Mouse (Mus musculus) liver, embryonic 14.5 days (tissue): Measurements from ENCODE around the gene Nup85. TPM values are rescaled to one million over a fixed set of nuclear protein-coding genes. Genes with fewer than 3 reads are reported as not detected.
"Not testable (repeated sequence)": the region's sequence is repeated elsewhere in the genome, so short reads cannot be mapped to it uniquely, and the experiment has no call there.

Experiments used
- ATAC-seq: fragments of 200-750 bp; cut with Nextera tagmentation; 2 replicates; pipeline ENCODE4 v1.8.0; 2017; ENCODE audit warnings: moderate number of reproducible peaks, mild to moderate bottlenecking, moderate library complexity; ENCODE audit not compliant: insufficient read depth
- DNase-seq, 3 experiments: peaks; one replicate each; pipeline ENCODE4 v3.0.0-alpha.2; 2012 to 2013; ENCODE audit warnings: low read depth in 3 of 3, low spot score in 3 of 3
- H3K27ac ChIP-seq: fragments of 300-500 bp; sonication (generic); 2 replicates; pipeline ENCODE4 v1.5.1; 2014; ENCODE audit warnings: moderate library complexity, mild to moderate bottlenecking, control low read depth, inconsistent platforms
- H3K27me3 ChIP-seq: fragments of 300-500 bp; sonication (generic); 2 replicates; pipeline ENCODE4 v1.6.1; 2014; ENCODE audit warnings: mild to moderate bottlenecking, low read length, moderate library complexity; ENCODE audit not compliant: control insufficient read depth, insufficient read depth
- H3K36me3 ChIP-seq: fragments of 300-500 bp; sonication (generic); replicated peaks from 2 replicates; pipeline ENCODE4 v1.6.1; 2014; ENCODE audit warnings: low read depth; ENCODE audit not compliant: control insufficient read depth, insufficient read depth
- H3K4me1 ChIP-seq, 2 experiments: fragments of 200-500 bp in 1 of 2; fragments of 300-500 bp in 1 of 2; sonication (generic) in 1 of 2; replicated peaks; 2 replicates each; pipeline ENCODE4 v1.6.1; 2012 to 2014; ENCODE audit warnings: antibody characterized with exemption in 1 of 2, inconsistent platforms in 1 of 2, low read length in 1 of 2; ENCODE audit not compliant: control insufficient read depth in 2 of 2, insufficient read depth in 2 of 2
- H3K4me2 ChIP-seq: fragments of 300-500 bp; sonication (generic); 2 replicates; pipeline ENCODE4 v1.6.1; 2014; ENCODE audit warnings: low read depth, mild to moderate bottlenecking, control low read depth, moderate library complexity
- H3K4me3 ChIP-seq, 2 experiments: fragments of 200-500 bp in 1 of 2; fragments of 300-500 bp in 1 of 2; sonication (generic) in 1 of 2; 2 replicates each; pipeline ENCODE4 v1.5.1; 2012 to 2014; ENCODE audit warnings: low read depth in 2 of 2, low read length in 2 of 2, mild to moderate bottlenecking in 2 of 2, control low read depth in 1 of 2, inconsistent platforms in 1 of 2, moderate library complexity in 1 of 2; ENCODE audit not compliant: insufficient read depth in 1 of 2
- H3K9ac ChIP-seq: fragments of 300-500 bp; sonication (generic); replicated peaks from 2 replicates; pipeline ENCODE4 v1.6.1; 2014; ENCODE audit warnings: mild to moderate bottlenecking, control low read depth, moderate library complexity
- H3K9me3 ChIP-seq: fragments of 300-500 bp; sonication (generic); 2 replicates; pipeline ENCODE4 v1.6.1; 2016; ENCODE audit warnings: low read length, mixed read lengths; ENCODE audit not compliant: control insufficient read depth
- CTCF ChIP-seq: IDR thresholded peaks from 2 replicates; pipeline ENCODE4 v1.5.1; 2016; ENCODE audit warnings: antibody characterized with exemption, low read depth, control low read depth
- EP300 ChIP-seq: IDR thresholded peaks from 2 replicates; pipeline ENCODE4 v1.6.1; 2016; ENCODE audit warnings: antibody characterized with exemption, low read depth
- WGBS: fragments of 180-500 bp; shearing (Covaris S2); extraction: QIAGEN DNeasy Blood & Tissue Kit; methylation state at CpG from one replicate; pipeline ENCODE4 v1.1.7; 2014; ENCODE audit not compliant: insufficient replicate concordance; 5-methylcytosine and 5-hydroxymethylcytosine counted together
- polyA plus RNA-seq, 2 experiments: library from polyadenylated mRNA; depleted of rRNA in 1 of 2; stranded (reverse) in 1 of 2; unstranded in 1 of 2; fragments of >200 nt; fragmentation: Nextera tagmentation in 1 of 2; extraction: Ambion mirVana in 1 of 2; gene quantifications; 2 replicates each; pipeline versions ENCODE4 v1.2.1 to v1.2.3; 2012 to 2014

Nup85 gene
- polyA plus RNA-seq, 2 experiments: 109 to 118 TPM

DNA sequence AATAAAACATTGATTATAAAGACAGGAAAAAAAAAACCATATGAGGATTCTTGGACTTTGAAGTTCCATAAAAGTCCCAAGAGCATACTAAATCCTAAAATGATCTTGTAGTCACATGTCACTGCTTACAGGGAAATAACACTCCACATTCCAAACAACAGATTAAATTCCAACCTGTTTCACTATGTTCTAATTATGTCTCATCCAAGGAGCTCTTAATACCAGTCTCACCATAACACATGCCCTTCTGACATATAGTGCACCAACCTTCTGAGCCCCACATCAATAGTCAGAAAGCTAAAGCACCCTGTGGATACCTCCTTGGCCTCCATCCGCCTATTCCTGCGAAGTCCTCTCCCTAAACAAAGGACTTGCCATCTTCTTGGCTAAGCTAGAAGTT is 44.0 kb upstream of the Nup85 start:
- WGBS: 93% methylated on average over 2 of the region's 2 CpGs
- Histone ChIP-seq H3K9me3 (no peaks in the 10 kb centered on the region), H3K4me1 (peaks cover 0 to under 1% of the 10 kb centered on the region in 2 experiments; a peak in 2 of 4 replicates), H3K36me3 (peaks cover 23% of the 10 kb centered on the region), H3K27me3 (no peaks in the 10 kb centered on the region), H3K4me3 (no peak overlapping the region), H3K27ac (no peak overlapping the region), H3K4me2 (no peak overlapping the region), H3K9ac (no peak overlapping the region)
- ATAC-seq: no peak
- no peak for TF ChIP-seq CTCF
- no peak for TF ChIP-seq EP300
- DNase-seq: no peak

DNA sequence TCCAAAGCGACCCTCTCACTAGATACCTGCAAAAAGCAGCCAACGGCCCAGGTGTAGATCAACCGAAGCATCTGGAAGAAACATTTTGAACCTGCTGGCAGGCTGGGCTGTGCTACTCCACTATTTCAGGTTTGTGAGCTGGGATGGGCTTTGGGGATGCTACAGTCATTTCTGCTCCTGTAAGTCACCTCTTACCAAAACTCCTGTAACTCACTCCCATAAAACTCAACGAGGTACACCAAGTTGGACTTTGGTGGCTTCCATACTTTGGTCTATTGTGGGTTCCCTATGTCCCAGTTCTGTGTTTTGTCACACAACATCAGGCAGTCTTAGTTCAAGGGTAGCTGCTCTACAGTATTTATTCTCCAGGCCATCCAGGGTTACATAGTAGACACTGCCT is 43.2 kb upstream of the Nup85 start:
- no peak overlapping the region for H3K27ac ChIP-seq
- no peaks in the 10 kb centered on the region for H3K4me1 ChIP-seq
- no peak overlapping the region for H3K4me3 ChIP-seq
- H3K27me3 ChIP-seq: no peaks in the 10 kb centered on the region
- 67% methylated on average over 4 of the region's 4 CpGs for WGBS
- H3K9me3 ChIP-seq: no peaks in the 10 kb centered on the region
- TF ChIP-seq EP300 (no peak), CTCF (no peak)
- no peak for DNase-seq
- ATAC-seq: no peak
- no peak overlapping the region for H3K4me2 ChIP-seq
- H3K9ac ChIP-seq: no peak overlapping the region
- H3K36me3 ChIP-seq: peaks cover 32% of the 10 kb centered on the region

DNA sequence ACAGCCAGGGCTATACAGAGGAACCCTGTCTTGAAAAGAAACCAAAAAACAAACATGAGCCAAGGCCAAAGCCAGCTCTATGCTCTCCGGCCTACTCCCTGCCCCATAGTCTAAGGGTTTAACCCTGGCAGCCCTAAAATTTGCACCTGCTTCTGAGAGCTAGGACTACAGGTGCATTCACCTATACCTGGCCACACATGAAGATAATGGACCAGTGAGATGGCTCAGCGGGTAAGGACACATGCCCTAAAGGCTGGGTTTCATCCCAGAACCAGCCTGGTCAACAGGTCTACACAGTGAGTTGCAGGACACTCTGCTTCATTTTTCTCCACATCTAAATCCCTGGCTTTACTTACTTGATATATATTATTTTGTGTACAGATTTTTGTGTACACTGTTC is 42.0 kb upstream of the Nup85 start:
- no peaks in the 10 kb centered on the region for H3K27me3 ChIP-seq
- peaks cover 44% of the 10 kb centered on the region for H3K36me3 ChIP-seq
- H3K27ac ChIP-seq: no peak overlapping the region
- DNase-seq: no peak
- TF ChIP-seq EP300 (no peak), CTCF (no peak)
- ATAC-seq: no peak
- H3K4me2 ChIP-seq: no peak overlapping the region
- WGBS: 88% methylated on average over 2 of the region's 2 CpGs
- no peaks in the 10 kb centered on the region for H3K9me3 ChIP-seq
- H3K4me1 ChIP-seq: no peaks in the 10 kb centered on the region
- no peak overlapping the region for H3K9ac ChIP-seq
- no peak overlapping the region for H3K4me3 ChIP-seq

DNA sequence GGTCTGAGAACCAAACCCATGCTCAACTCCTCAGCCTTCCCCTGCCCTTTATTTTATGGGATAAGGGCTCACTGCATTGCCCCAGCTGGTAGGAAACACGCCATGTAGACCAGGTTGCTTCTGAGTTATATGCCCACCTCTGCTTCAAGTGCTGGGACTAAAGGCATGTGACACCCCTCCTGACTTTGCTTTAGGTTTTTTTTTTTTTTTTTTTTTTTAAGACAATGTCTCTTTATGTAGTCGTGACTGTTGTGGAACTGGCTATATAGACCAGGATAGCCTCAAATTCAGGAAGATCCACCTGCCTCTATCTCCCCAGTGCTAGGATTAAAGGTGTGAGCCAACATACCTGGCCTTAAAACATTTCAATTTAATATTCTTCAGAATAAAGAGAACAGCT is 41.5 kb upstream of the Nup85 start:
- H3K27ac ChIP-seq: no peak overlapping the region
- no peak overlapping the region for H3K4me3 ChIP-seq
- no peaks in the 10 kb centered on the region for H3K4me1 ChIP-seq
- DNase-seq (no peak), ATAC-seq (no peak)
- TF ChIP-seq EP300 (no peak), CTCF (no peak)
- H3K9ac ChIP-seq: no peak overlapping the region
- H3K4me2 ChIP-seq: no peak overlapping the region
- H3K27me3 ChIP-seq: no peaks in the 10 kb centered on the region
- 80% methylated on average over 2 of the region's 2 CpGs for WGBS
- peaks cover 48% of the 10 kb centered on the region for H3K36me3 ChIP-seq
- H3K9me3 ChIP-seq: no peaks in the 10 kb centered on the region

DNA sequence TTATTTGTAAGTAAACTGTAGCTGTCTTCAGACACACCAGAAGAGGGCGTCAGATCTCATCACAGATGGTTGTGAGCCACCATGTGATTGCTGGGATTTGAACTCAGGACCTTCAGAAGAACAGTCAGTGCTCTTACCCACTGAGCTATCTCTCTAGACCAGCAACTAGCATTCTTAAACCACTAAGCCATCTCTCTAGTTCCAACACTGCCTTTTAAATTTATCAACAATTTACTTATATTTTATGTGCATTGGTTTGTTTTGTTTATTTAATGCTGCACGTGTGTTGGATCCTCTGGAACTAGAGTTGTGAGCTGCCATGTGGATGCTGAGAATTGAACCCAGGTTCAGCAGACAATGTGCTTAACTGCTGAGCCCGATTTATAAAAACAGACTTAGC is 37.8 kb upstream of the Nup85 start:
- H3K4me3 ChIP-seq, DNase-seq, H3K4me1 ChIP-seq, H3K9me3 ChIP-seq, H3K9ac ChIP-seq, ATAC-seq, H3K4me2 ChIP-seq, H3K27me3 ChIP-seq, H3K27ac ChIP-seq: not testable (repeated sequence)
- WGBS: 72% methylated on average over 3 of the region's 3 CpGs
- H3K36me3 ChIP-seq: peaks cover 73% of the 10 kb centered on the region
